Mouse (Mus musculus) intestine, postnatal 0 days (tissue): Measurements from ENCODE around the gene Smndc1. TPM values are rescaled to one million over a fixed set of nuclear protein-coding genes. Genes with fewer than 3 reads are reported as not detected.

Experiments
- ATAC-seq: fragments of 200-750 bp; cut with Nextera tagmentation; 2 replicates; pipeline ENCODE4 v1.8.0; 2017; ENCODE audit warnings: mild to moderate bottlenecking, moderate TSS enrichment, moderate library complexity
- H3K27ac ChIP-seq: fragments of 300-500 bp; sonication (generic); 2 replicates; pipeline ENCODE4 v1.5.1; 2014; ENCODE audit warnings: mild to moderate bottlenecking, low read depth, low read length, moderate library complexity
- H3K27me3 ChIP-seq: fragments of 300-500 bp; sonication (generic); replicated peaks from 2 replicates; pipeline ENCODE4 v1.6.1; 2014; ENCODE audit warnings: low read length, mixed read lengths; ENCODE audit not compliant: control insufficient read depth, insufficient read depth
- H3K36me3 ChIP-seq: fragments of 300-500 bp; sonication (generic); 2 replicates; pipeline ENCODE4 v1.6.1; 2014; ENCODE audit warnings: mild to moderate bottlenecking, moderate library complexity; ENCODE audit not compliant: control insufficient read depth, insufficient read depth
- H3K4me1 ChIP-seq: fragments of 300-500 bp; sonication (generic); replicated peaks from 2 replicates; pipeline ENCODE4 v1.6.1; 2014; ENCODE audit warnings: antibody characterized with exemption, low read length, mixed read lengths; ENCODE audit not compliant: control insufficient read depth, insufficient read depth
- H3K4me2 ChIP-seq: fragments of 300-500 bp; sonication (generic); replicated peaks from 2 replicates; pipeline ENCODE4 v1.6.1; 2014; ENCODE audit warnings: low read depth, mild to moderate bottlenecking, moderate library complexity
- H3K4me3 ChIP-seq: fragments of 300-500 bp; sonication (generic); 2 replicates; pipeline ENCODE4 v1.5.1; 2014; ENCODE audit warnings: low read depth, low read length
- H3K9ac ChIP-seq: fragments of 300-500 bp; sonication (generic); 2 replicates; pipeline ENCODE4 v1.6.1; 2014; ENCODE audit warnings: mild to moderate bottlenecking, low read depth, low read length
- H3K9me3 ChIP-seq: fragments of 300-500 bp; sonication (generic); 2 replicates; pipeline ENCODE4 v1.6.1; 2016; ENCODE audit warnings: mixed run types; ENCODE audit not compliant: control insufficient read depth
- CTCF ChIP-seq: sonication (generic); IDR thresholded peaks from 2 replicates; pipeline ENCODE4 v1.5.1; 2016; ENCODE audit warnings: low read depth, mild to moderate bottlenecking, control low read depth, antibody characterized with exemption, moderate library complexity
- WGBS: fragments of 180-500 bp; shearing (Covaris S2); extraction: QIAGEN DNeasy Blood & Tissue Kit; methylation state at CpG from one replicate; pipeline ENCODE4 v1.1.7; 2014; 5-methylcytosine and 5-hydroxymethylcytosine counted together
- polyA plus RNA-seq: library from polyadenylated mRNA; unstranded; fragments of >200 nt; fragmentation: Nextera tagmentation; extraction: Ambion mirVana; gene quantifications from 2 replicates; pipeline ENCODE4 v1.2.1, GENCODE M21; 2015

The Smndc1 gene
- polyA plus RNA-seq, 1 experiment from 2014 or later, result 36.3 TPM

DNA sequence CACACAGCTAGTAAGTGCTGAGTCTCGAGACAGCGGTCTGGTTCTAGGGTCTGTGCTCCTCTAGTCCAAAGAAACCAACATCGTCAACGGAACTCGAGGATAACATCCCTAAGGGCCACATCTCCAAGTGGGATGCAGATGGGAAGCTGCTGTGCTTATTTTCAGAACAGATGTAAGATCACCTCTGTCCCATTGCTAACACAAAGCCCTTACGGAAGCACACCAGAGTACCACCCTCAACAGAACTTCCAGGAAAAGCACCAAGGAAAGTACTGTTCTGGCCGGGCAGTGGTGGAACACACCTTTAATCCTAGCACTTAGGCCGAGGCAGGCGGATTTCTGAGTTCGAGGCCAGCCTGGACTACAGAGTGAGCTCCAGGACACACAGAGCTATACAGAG is 12.0 kb downstream of the Smndc1 start:
- Histone ChIP-seq H3K9me3 (no peaks in the 10 kb centered on the region), H3K4me1 (no peaks in the 10 kb centered on the region), H3K4me2 (no peak overlapping the region), H3K27ac (no peak overlapping the region), H3K9ac (no peak overlapping the region), H3K27me3 (no peaks in the 10 kb centered on the region), H3K36me3 (peaks cover 55% of the 10 kb centered on the region), H3K4me3 (no peak overlapping the region)
- 88% methylated on average over 10 of the region's 10 CpGs for WGBS
- TF ChIP-seq CTCF, result no peak
- ATAC-seq, result no peak

DNA sequence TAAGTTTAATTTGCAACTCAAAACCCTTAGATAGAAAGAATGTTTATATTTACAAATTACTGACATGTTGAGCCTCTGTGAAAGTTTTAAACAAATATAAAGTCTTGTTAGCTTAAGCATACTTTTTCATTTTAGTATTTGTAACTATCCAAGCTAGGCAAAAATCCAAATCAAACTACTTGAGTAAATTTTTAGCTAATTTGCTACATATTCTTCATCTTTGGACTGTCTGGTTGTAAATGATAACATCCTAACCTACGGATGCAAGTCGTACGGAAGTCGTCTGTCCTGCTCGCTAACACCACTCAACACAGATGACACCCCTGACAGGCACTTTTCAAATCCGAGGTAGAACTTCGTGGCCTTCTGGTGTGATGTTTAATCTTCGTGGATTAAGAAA is 12.7 kb downstream of the Smndc1 start:
- ATAC-seq, result no peak
- no peak for TF ChIP-seq CTCF

GRCm38 (mm10) chr19:53375816-53376215 is 14.6 kb downstream of the Smndc1 start:
- 85% methylated on average over 9 of the region's 9 CpGs for WGBS

More for the DNA sequence above, 12.7 kb downstream of the Smndc1 start:
- Histone ChIP-seq H3K4me2 (no peak overlapping the region), H3K36me3 (peaks cover 57% of the 10 kb centered on the region), H3K9me3 (no peaks in the 10 kb centered on the region), H3K4me1 (no peaks in the 10 kb centered on the region), H3K9ac (no peak overlapping the region), H3K4me3 (no peak overlapping the region), H3K27ac (no peak overlapping the region), H3K27me3 (no peaks in the 10 kb centered on the region)
- 59% methylated on average over 8 of the region's 8 CpGs for WGBS

DNA sequence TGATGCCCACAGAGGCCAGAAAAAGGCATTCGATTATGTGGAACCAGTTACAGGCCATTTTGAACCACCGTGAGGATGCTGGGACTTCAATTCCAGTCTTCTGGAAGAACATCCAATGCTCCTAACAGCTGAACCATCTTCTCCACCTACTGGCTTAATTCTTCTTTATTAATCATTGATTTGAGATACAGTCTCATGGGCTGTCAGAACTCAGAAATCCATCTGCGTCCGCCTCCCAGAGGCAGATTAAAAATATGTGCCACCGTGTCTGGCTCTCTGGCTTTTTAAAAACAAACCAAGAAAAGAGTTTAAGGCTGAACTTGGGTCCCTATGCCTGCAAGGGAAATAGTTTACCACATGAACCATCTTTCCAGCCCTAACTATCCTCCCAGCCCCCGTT is 15.1 kb downstream of the Smndc1 start:
- 93% methylated on average over 6 of the region's 6 CpGs for WGBS
- no peak for TF ChIP-seq CTCF
- Histone ChIP-seq H3K9ac (no peak overlapping the region), H3K9me3 (no peaks in the 10 kb centered on the region), H3K4me3 (no peak overlapping the region), H3K27ac (no peak overlapping the region), H3K4me2 (no peak overlapping the region), H3K27me3 (no peaks in the 10 kb centered on the region), H3K4me1 (no peaks in the 10 kb centered on the region), H3K36me3 (peaks cover 56% of the 10 kb centered on the region)
- no peak for ATAC-seq

More at GRCm38 (mm10) chr19:53375816-53376215, 14.6 kb downstream of the Smndc1 start:
- Histone ChIP-seq H3K27ac (no peak overlapping the region), H3K4me2 (no peak overlapping the region), H3K4me1 (no peaks in the 10 kb centered on the region), H3K27me3 (no peaks in the 10 kb centered on the region), H3K9ac (no peak overlapping the region), H3K4me3 (no peak overlapping the region), H3K9me3 (no peaks in the 10 kb centered on the region), H3K36me3 (peaks cover 57% of the 10 kb centered on the region)
- ATAC-seq, result no peak
- TF ChIP-seq CTCF, result no peak

DNA sequence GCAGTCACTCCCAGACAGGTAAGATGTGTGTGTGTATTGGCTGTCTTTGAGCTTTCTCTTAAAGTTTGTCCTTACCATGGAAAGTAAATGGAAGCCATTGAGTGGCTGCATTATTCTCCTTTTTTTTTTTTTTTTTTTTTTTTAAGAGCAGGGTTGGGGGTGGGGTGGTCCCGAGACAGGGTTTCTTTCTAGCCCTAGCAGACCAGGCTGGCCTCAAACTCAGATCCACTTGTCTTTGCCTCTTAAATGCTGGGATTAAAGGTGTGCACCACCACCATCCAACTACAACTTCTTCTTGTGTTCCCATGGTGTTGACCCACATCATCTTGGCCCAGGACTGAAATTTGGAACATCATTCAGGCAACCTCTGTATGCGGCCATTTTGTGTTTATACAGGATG is 16.8 kb downstream of the Smndc1 start:
- Histone ChIP-seq H3K36me3 (peaks cover 45% of the 10 kb centered on the region), H3K4me2 (no peak overlapping the region), H3K27me3 (no peaks in the 10 kb centered on the region), H3K9ac (no peak overlapping the region), H3K9me3 (no peaks in the 10 kb centered on the region), H3K4me3 (no peak overlapping the region), H3K27ac (no peak overlapping the region), H3K4me1 (no peaks in the 10 kb centered on the region)
- no peak for ATAC-seq
- no peak for TF ChIP-seq CTCF
- WGBS, result 80% methylated on average over 2 of the region's 2 CpGs

- Histone ChIP-seq H3K9me3 (no peaks in the 10 kb centered on the region), H3K27me3 (no peaks in the 10 kb centered on the region), H3K27ac (no peak within 1 kb of the TSS), H3K9ac (no peak within 1 kb of the TSS), H3K4me2 (no peak within 1 kb of the TSS), H3K4me3 (no peak within 1 kb of the TSS), H3K36me3 (peaks cover 36% of the 10 kb centered on the region), H3K4me1 (no peaks in the 10 kb centered on the region)
- no peak for TF ChIP-seq CTCF
- WGBS, result 86% methylated on average over 13 of the region's 13 CpGs
- ATAC-seq, result no peak
These were observed 18.7 kb downstream of the Smndc1 start, which contains the start of gene Gm10197 for GRCm38 (mm10) chr19:53371666-53372065. TSS of gene Gm10197 (minus strand) at chr19:53371766.

GRCm38 (mm10) chr19:53370233-53370632 is 20.1 kb downstream of the Smndc1 start:
- no peak for ATAC-seq
- 73% methylated on average over 15 of the region's 15 CpGs for WGBS

More at GRCm38 (mm10) chr19:53370233-53370632, 20.1 kb downstream of the Smndc1 start:
- no peaks in the 10 kb centered on the region for H3K4me1 ChIP-seq
- H3K27me3 ChIP-seq, result no peaks in the 10 kb centered on the region
- no peak for TF ChIP-seq CTCF
- no peak overlapping the region for H3K4me3 ChIP-seq
- peaks cover 28% of the 10 kb centered on the region for H3K36me3 ChIP-seq
- no peak overlapping the region for H3K4me2 ChIP-seq
- no peak overlapping the region for H3K9ac ChIP-seq
- no peaks in the 10 kb centered on the region for H3K9me3 ChIP-seq
- no peak overlapping the region for H3K27ac ChIP-seq
